Mouse (Mus musculus) hematopoietic stem cell, adult 5-6 weeks (primary cell): ENCODE results near the gene Pdlim1. TPM values are rescaled to one million over a fixed set of nuclear protein-coding genes. Genes with fewer than 3 reads are reported as not detected.

Source experiments
- ATAC-seq, 2 experiments: fragments of 125-278 bp in 1 of 2; replicated peaks in 1 of 2; 2 replicates each; pipeline ENCODE4 v1.8.0; 2016 to 2017; ENCODE audit warnings: inconsistent platforms in 2 of 2, mild to moderate bottlenecking in 2 of 2, moderate number of reproducible peaks in 2 of 2, low read depth in 1 of 2, moderate TSS enrichment in 1 of 2; ENCODE audit not compliant: low FRiP score in 2 of 2, poor library complexity in 2 of 2, severe bottlenecking in 2 of 2, insufficient read depth in 1 of 2, low TSS enrichment in 1 of 2
- total RNA-seq: library from RNA; stranded (forward); fragments of 172-1452, 232-1000 nt; gene quantifications from 2 replicates; pipeline ENCODE4 v1.2.3, GENCODE M21; 2017

Pdlim1 gene
- 43.7 and 59.8 TPM in 2 replicates for total RNA-seq

DNA sequence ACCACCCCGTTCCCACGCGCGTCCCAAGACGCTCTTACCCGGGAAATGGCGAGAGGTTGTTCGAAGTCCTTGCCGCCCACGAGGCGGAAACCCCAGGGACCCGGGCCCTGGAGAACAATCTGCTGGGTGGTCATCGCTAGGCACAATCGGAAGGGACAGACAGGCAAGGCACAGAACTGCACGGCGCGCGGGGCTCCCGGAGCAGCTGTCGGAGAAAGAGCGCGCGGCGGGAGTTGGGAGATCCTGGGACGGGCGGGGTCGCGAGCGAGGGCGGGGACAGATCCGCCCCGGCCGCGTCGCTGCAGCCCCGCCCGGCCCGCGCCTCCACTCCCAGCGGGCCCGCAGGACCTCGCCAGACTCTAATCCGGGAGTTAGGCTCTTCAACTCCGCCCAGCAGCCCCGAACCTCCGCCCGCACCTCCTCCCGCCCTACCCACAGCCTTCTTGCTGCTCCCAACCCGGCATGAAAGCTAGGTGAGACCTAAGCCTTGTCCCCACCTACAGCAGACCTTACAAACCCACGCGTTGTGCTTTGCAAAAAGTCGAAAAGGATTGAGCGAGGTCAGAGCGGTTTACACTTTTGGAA is at the start of gene Pdlim1:
TSS of gene Pdlim1 (minus strand) at position 535 of the 585 bp plus-strand sequence.
- peak; percentile 46 to 52 for ATAC-seq

DNA sequence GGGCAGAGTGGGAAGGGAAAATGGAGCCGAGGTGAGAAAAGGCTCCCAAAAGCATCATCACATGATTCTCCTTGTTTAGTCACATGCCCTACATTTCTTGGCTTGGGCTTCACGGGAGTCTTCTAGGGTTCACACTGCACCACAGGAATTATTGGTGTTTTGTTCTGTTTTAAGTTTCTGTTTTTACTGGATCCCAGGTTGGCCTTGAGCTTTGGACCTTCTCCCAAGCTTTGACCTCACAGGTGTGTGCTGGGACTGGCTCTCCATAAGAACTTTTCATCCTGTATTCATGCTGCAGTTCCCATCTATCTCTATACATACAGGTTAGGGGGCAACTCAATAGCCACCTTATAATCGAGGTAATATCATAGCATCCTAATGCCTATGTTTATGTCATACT is 47.6 kb upstream of the Pdlim1 start:
- no peak for ATAC-seq

DNA sequence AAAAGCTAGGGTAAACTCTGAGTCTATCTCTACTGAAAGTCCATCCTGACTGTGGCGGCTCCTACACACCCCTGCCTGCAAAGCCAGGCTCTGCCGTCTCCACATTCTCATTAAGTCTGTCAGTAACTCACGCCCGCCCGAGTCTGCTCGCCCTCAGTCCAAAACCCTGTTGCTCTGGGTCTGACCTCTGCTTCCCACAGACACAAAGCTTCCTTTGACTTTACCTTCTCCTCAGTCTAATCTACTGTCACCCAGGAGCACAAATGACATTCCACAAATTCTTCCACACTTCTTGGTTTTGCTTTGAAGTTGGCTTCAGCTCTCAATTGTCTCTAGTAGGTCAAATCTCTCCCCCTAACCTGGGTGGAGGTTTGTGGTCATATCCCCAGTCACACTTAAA is 46.9 kb upstream of the Pdlim1 start:
- no peak for ATAC-seq

DNA sequence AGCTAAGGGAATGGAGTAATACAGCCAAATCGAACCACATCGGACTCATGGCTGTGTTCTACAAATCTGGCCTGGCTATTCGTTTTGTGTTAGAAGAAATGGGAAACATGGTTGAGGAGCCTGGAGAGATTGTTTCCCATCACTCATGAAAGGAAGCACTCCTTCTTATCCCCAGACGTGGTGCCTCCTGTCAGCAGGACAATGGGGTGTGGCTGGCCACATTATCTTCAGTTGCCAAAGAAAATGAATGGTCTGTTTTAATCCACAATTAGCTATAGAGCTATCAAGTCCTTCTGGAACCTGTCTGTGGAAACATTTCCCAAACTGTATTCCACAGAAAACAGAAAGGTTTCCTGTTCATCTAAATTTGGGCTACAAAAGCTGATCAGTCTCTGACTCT is 45.4 kb upstream of the Pdlim1 start:
- ATAC-seq: no peak

DNA sequence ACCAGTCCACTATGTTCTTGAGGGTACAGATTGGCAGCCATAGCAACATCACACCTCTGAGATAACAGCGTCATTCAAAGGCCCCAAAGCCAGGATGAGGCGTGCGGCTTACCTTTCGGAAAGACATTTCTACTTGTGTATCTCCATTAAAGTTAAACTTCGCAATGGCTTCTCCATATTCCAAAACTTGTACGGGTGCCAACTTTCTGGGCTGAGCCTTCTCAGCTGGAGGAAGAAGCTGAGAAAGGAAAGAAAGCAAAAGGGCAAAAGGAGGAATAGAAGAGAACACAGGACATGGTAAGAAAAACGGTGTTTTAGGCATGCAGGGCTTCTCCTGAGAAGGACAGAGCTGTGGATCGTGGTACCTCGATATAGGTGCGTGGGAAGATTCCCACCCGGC is 42.6 kb upstream of the Pdlim1 start:
- no peak for ATAC-seq

DNA sequence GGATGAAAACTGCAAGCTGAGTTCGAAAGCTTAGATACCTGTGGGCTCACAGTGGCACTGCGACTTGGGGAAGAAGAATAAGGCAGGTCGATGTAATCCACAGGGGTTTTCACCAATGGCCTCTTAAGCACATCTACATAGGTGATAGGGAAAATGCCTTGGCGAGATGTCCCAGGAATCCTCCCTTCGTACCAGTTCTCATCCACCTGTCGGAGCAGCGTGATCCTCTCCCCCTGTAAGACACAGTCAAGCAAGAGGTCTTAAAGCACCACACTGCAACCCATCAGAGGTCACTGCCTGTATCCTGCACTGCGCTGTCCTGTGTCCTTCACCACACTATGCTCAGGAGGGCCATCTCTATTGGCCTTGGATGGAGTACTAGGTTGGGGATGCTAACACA is 40.0 kb upstream of the Pdlim1 start:
- no peak for ATAC-seq

DNA sequence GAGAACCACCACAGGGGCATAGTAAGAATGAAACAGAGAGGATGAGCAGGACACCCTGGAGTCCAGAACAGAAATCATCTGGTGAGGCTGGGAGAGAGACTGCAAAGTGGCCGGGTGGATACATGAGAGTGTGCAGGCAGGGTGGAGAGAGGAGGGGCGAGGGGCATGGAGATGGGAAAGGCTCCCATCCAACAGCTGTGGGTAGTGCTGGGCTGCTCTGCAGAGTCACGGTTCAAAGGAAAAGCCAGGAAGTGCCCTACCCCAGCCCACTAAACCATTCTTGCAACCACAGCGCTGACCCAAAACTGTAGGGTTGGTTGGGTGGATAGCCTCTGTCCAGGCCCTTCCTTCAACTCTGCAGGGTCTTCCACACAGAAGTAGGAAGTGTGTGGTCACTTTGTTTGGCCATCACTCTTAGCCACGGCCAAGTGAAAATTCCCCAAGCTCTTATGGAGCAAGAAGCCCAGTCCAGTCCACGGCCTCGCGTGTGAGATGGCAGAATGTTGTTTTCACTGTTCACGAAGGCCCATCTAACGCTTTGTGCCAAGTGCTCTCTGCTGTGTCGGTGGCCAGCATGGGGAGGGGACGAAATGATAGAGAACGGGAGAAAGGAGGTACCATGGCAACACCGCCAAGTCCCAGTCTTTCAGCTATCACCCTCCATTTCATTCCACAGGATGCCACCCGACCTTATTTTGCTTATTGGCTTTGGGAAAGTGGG is 38.9 kb upstream of the Pdlim1 start:
- ATAC-seq: no peak

DNA sequence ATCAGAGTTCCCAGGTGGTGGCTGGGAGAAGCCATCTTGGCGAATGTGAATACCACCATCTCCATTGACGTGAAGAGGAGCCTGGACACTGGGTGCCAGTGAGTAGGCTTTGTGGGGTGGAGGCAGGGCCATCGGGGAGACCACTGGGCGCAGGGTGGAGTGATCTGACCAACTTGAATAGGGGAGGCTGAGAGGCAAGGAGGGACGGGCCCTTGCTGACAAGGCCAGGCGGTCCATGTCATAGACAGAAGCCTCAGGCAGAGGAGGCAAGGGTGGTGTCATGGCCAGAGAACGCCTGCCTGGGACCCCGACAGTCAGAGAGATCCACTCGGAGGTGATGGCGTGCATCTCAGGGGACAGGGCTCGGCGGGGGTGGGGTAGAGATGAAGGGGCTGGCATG is 38.3 kb upstream of the Pdlim1 start:
- ATAC-seq: no peak

DNA sequence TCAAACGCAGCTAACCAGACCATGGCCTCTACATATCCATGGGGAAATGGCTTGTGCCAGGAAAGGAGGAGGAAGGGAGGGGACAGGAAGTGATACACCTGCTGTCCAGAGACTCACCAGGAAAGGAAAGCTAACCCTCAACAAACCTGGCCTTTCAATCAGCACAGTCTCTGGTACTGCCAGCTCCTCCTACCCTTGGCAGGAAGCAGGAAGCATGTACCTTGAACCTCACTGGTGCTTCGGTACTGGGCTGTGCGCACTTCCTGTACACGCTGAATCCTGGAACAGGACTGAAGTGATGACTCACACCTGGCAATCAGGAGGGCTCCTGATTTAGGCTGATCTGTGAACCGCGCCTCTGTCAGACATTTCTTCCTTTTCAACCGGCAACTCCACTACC is 35.9 kb upstream of the Pdlim1 start:
- no peak for ATAC-seq

DNA sequence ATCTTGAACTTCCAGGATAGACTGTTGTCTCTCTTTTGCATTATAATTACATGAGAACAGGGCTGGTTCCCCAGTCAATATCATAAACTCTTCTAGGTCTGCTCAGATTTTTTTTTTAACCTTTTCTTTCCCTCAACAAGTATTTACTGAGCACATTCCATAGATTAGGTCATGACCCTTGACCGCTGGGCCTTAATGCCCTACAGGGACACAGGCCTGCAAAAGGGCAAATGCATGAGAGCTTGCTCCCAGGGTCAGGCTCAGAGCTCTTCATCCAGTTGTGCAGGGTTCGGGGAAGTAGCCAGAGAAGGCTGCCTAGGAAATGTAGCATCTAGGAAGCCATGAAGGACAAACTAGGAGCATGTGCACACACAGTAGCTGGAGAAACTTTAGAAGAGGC is 35.0 kb upstream of the Pdlim1 start:
- no peak for ATAC-seq

DNA sequence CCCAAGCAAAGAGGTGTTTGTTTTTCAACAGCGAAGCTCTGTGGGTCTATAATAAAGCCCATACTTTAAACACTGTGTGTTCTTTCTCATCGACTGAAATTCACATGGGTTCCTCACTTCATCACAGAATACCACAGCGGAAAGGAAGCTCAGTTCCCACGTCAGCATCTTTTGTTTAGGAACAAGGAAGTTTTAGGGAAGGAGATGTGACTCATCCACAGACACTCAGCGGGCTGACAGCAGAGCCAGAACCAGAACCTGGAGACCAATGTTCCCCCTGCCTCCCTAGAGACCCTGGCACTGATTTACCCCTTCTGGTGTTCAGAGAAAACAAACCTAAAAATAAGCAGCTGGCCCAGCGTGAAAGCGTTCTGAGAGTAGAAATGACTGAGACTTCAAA is 33.8 kb upstream of the Pdlim1 start:
- ATAC-seq: no peak

DNA sequence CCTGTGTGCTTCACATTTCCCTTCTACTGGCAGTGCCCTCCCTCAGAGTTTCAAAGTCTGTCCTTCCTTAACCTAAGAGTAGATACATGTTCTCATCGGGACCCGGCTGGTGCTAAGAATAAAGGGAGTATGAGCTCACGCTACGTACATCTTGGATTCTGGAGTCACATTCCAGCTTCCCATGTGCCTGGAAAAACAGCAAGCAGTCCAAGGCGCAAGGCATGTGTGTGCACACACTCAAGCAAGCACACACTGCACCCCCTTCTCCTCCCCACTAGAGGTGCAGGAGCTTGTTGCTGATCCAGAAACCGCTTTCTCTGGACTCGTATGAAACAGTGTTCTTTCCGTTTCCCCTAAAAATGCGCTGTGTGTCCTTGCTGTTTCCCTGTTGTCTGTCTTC is 31.3 kb upstream of the Pdlim1 start:
- ATAC-seq: no peak

DNA sequence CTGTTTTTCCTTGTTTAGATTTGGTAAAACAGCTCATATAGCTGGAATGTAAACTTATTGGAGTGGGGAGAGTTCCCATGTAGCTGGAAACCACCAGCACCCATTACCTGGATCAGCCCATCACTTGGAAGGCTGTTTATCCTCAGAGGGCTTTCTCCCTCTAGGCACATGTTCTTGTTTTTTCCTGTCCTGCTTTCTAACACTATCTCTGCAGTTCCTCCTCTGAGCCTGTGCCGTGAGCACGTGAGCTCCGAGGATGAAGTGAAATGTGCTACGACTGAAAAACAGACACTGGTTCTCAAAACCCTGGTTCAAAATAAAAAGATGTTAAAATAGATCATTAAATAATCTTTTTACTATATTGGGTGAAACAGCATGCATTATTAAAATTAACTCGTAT is 30.8 kb upstream of the Pdlim1 start:
- no peak for ATAC-seq

DNA sequence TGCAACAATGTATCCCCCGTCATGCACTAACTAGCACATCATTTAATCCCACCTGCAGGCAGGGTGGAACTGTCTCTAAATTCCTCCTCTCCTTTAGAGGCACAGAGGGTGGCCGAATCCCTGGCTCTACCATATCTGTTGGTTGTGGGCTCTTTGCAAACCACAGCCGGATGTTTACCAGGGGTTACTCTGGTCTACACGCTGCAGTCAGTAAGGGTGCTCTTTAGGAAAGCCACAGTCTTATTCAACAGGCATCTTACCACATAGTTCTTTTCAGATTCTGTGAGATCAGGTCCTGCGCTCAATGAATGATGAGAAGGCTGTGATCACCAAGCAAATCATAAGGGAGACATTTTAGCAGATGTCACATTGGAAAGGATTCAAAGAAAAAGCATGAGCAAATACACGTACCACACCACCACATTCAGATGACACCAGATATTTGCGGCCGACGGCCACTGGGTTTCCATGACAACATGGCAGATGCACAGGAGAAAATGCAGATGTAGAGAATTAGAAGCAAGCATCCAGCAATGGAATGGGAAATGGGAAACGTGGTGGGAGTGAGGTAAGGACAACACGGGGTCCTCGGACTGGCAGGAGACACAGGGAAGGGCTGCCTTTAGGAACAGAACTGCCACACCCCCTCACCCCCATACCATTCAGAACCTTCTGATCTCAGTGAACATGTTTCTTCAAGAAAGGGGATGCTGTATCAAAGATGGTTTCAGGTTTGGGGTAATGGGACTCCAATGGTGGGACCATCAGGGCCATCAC is 28.5 kb upstream of the Pdlim1 start:
- ATAC-seq: 0 out of 4 replicates have a peak, but pooled peaks of 1 of the 2 experiments have one; percentile 32

DNA sequence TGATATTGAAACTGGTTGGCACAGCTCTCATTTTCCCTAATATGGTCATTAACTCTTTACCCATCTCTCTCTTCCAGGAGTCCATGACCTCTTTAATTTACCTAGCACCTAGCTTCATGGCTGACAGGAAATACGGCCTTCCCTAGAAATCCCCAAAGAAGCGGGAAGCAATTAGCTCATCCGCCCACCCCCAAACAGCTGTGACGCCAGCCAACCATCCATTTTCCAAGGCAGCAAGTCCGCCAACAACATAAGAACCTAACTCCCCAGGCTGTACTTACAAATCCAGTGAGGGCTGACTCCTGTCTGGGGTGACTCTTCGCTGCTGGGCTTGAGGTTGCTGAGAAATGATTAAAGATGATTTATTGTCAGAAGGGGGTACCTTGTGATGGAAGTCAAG is 27.5 kb upstream of the Pdlim1 start:
- no peak for ATAC-seq

DNA sequence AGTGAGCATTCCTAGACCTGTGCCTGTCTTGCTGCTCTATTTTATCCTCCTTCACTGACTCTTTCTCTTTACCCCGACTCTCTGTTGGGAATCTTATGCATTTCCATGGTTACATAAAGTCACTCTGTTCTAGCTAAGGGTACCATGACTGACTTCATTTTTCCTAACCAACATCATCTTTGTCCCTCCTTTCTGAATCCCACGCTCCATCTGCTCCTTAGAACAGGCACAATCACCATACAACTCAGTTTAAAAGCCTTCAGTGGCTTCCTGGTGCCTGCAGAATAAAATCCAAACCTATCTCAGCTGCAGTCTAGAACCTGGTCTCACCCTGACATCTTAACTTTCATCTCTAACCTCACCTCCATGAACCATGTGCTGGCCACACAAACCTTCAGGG is 26.9 kb upstream of the Pdlim1 start:
- no peak for ATAC-seq

DNA sequence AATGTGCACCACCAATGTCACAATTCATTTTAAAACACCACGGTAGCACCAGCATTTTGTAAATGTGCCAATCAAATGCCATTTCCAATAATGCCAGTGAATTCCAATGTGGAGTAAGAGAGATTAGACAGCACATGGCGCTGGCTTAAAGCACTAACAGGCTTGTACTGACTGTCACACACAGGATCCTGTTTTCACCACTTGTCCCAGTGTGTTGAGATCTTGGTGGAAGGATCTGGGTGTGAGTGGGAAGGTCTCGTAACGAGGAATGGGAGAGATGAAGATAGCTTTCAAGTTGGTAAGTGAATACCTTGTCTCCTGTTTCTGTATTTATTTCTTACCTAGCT is 26.1 kb upstream of the Pdlim1 start:
- no peak for ATAC-seq

DNA sequence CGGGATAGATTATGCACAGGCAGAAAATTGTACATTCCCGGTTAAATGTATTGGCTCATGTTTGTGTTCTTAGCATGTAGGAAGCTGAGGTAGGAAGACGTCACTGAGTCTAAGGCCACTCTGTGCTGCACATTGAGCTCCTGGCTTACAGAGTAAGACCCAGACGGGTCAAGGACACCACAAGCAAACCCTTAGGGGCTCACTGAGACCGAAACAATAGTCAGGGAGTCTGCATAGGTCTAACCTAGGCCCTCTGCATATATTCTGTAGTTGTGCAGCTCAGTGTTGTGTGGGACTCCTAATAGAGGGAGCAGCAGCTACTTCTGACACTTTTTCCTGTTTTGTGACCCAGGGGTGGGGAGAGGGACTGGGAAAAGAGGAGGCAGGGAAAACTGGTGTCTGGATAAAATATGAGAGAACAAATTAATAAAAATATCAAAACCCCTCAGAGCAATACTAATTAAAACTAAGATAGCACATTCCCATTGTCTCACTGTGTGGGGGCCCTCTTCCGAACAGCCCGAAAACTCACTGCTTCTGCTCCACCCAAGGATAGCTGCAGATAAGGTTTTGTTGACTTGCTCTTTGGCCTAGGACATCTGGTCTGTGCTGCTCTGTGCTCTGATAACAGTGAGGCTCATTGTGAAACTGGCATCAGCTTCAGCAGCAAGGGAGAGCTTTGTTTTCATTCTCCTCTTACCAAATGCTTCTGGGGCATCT is 25.6 kb upstream of the Pdlim1 start:
- ATAC-seq: no peak; a peak in 1 of 4 replicates
